Mouse (Mus musculus) liver, embryonic 15.5 days (tissue): ENCODE measurements around the gene Sf3a3. TPM values are rescaled to one million over a fixed set of nuclear protein-coding genes. Genes with fewer than 3 reads are reported as not detected.

ENCODE experiments used
- ATAC-seq: fragments of 200-750 bp; cut with Nextera tagmentation; 2 replicates; pipeline ENCODE4 v1.8.0; 2017; ENCODE audit warnings: moderate number of reproducible peaks, mild to moderate bottlenecking, moderate library complexity; ENCODE audit not compliant: insufficient read depth
- H3K27ac ChIP-seq: fragments of 300-500 bp; sonication (generic); replicated peaks from 2 replicates; pipeline ENCODE4 v1.5.1; 2015; ENCODE audit warnings: mild to moderate bottlenecking, inconsistent platforms
- H3K27me3 ChIP-seq: fragments of 300-500 bp; sonication (generic); 2 replicates; pipeline ENCODE4 v1.6.1; 2015; ENCODE audit warnings: mild to moderate bottlenecking, inconsistent platforms
- H3K36me3 ChIP-seq: fragments of 300-500 bp; sonication (generic); replicated peaks from 2 replicates; pipeline ENCODE4 v1.6.1; 2015; ENCODE audit warnings: moderate library complexity, mild to moderate bottlenecking, inconsistent platforms
- H3K4me1 ChIP-seq: fragments of 300-500 bp; sonication (generic); replicated peaks from 2 replicates; pipeline ENCODE4 v1.6.1; 2015; ENCODE audit warnings: inconsistent platforms
- H3K4me2 ChIP-seq: fragments of 300-500 bp; sonication (generic); 2 replicates; pipeline ENCODE4 v1.6.1; 2015; ENCODE audit warnings: moderate library complexity, mild to moderate bottlenecking, inconsistent platforms
- H3K4me3 ChIP-seq: fragments of 300-500 bp; sonication (generic); replicated peaks from 2 replicates; pipeline ENCODE4 v1.5.1; 2015; ENCODE audit warnings: mild to moderate bottlenecking, inconsistent platforms
- H3K9ac ChIP-seq: fragments of 300-500 bp; sonication (generic); 2 replicates; pipeline ENCODE4 v1.6.1; 2015; ENCODE audit warnings: moderate library complexity, mild to moderate bottlenecking, inconsistent platforms
- H3K9me3 ChIP-seq: fragments of 300-500 bp; sonication (generic); replicated peaks from 2 replicates; pipeline ENCODE4 v1.6.1; 2016; ENCODE audit warnings: inconsistent platforms
- WGBS: fragments of 180-500 bp; shearing (Covaris S2); methylation state at CpG from one replicate; pipeline ENCODE4 v1.1.7; 2015; ENCODE audit warnings: mixed read lengths; ENCODE audit not compliant: insufficient replicate concordance; 5-methylcytosine and 5-hydroxymethylcytosine counted together
- polyA plus RNA-seq: library from polyadenylated mRNA; unstranded; fragments of >200 nt; fragmentation: Nextera tagmentation; extraction: Ambion mirVana; gene quantifications from 2 replicates; pipeline ENCODE4 v1.2.1, GENCODE M21; 2015

Sf3a3 gene
- polyA plus RNA-seq, 1 experiment from 2014 or later, result 58.2 TPM

- 77% methylated on average over 4 of the region's 4 CpGs for WGBS
- no peak overlapping the region for H3K4me2 ChIP-seq
- no peak overlapping the region for H3K27ac ChIP-seq
- no peaks in the 10 kb centered on the region for H3K9me3 ChIP-seq
- H3K4me3 ChIP-seq, result no peak overlapping the region
- H3K36me3 ChIP-seq, result peaks cover 71% of the 10 kb centered on the region
- no peak overlapping the region for H3K9ac ChIP-seq
- ATAC-seq, result no peak
- H3K4me1 ChIP-seq, result no peaks in the 10 kb centered on the region
- no peaks in the 10 kb centered on the region for H3K27me3 ChIP-seq
Observed at GRCm38 (mm10) chr4:124683474-124683873, 31.1 kb upstream of the Sf3a3 start.

GRCm38 (mm10) chr4:124685004-124685403 is 29.6 kb upstream of the Sf3a3 start:
- H3K36me3 ChIP-seq, result peaks cover 56% of the 10 kb centered on the region
- no peaks in the 10 kb centered on the region for H3K27me3 ChIP-seq
- ATAC-seq, result no peak
- no peak overlapping the region for H3K4me2 ChIP-seq
- no peak overlapping the region for H3K4me3 ChIP-seq
- H3K9me3 ChIP-seq, result no peaks in the 10 kb centered on the region
- H3K27ac ChIP-seq, result no peak overlapping the region
- H3K9ac ChIP-seq, result no peak overlapping the region
- WGBS, result 66% methylated on average over 4 of the region's 4 CpGs
- H3K4me1 ChIP-seq, result no peaks in the 10 kb centered on the region

GRCm38 (mm10) chr4:124685453-124685852 is 29.1 kb upstream of the Sf3a3 start:
- Histone ChIP-seq H3K4me3 (no peak overlapping the region), H3K27ac (no peak overlapping the region), H3K27me3 (no peaks in the 10 kb centered on the region), H3K4me1 (no peaks in the 10 kb centered on the region; the same call in 1 of the 2 replicates), H3K36me3 (peaks cover 51% of the 10 kb centered on the region), H3K9me3 (no peaks in the 10 kb centered on the region), H3K4me2 (no peak overlapping the region), H3K9ac (no peak overlapping the region)
- 57% methylated on average over 8 of the region's 8 CpGs for WGBS
- ATAC-seq, result no peak

GRCm38 (mm10) chr4:124685897-124686402 is 28.6 kb upstream of the Sf3a3 start:
- ATAC-seq, result no peak
- H3K27ac ChIP-seq, result no peak overlapping the region

GRCm38 (mm10) chr4:124691455-124691854 is 23.1 kb upstream of the Sf3a3 start:
- Histone ChIP-seq H3K4me1 (peaks cover 43% of the 10 kb centered on the region), H3K9me3 (no peaks in the 10 kb centered on the region), H3K27ac (no peak overlapping the region), H3K27me3 (peaks cover 11% of the 10 kb centered on the region), H3K4me2 (peak overlapping the region; percentile 7; the same call in 1 of the 2 replicates), H3K4me3 (no peak overlapping the region), H3K36me3 (no peaks in the 10 kb centered on the region), H3K9ac (no peak overlapping the region)
- no peak for ATAC-seq
- WGBS, result 57% methylated on average over 8 of the region's 8 CpGs

More at GRCm38 (mm10) chr4:124685897-124686402, 28.6 kb upstream of the Sf3a3 start:
- Histone ChIP-seq H3K9ac (no peak overlapping the region), H3K4me2 (no peak overlapping the region), H3K4me1 (peaks cover 5% of the 10 kb centered on the region; the same call in 1 of the 2 replicates), H3K27me3 (no peaks in the 10 kb centered on the region), H3K4me3 (no peak overlapping the region), H3K9me3 (no peaks in the 10 kb centered on the region), H3K36me3 (peaks cover 46% of the 10 kb centered on the region)
- WGBS, result 75% methylated on average over 8 of the region's 8 CpGs

GRCm38 (mm10) chr4:124692416-124692861 is 22.1 kb upstream of the Sf3a3 start:
- ATAC-seq, result no peak
- WGBS, result 44% methylated on average over 3 of the region's 3 CpGs
- peak overlapping the region; percentile 51; the same call in 1 of the 2 replicates for H3K27ac ChIP-seq
- peak overlapping the region; percentile 79 for H3K9ac ChIP-seq
- H3K4me2 ChIP-seq, result peak overlapping the region; percentile 78
- H3K4me1 ChIP-seq, result peaks cover 43% of the 10 kb centered on the region
- H3K4me3 ChIP-seq, result peak overlapping the region; percentile 72
- no peaks in the 10 kb centered on the region for H3K9me3 ChIP-seq
- no peaks in the 10 kb centered on the region for H3K36me3 ChIP-seq
- H3K27me3 ChIP-seq, result peaks cover 11% of the 10 kb centered on the region

- H3K4me2 ChIP-seq, result peak within 1 kb of the TSS; percentile 78
- peak within 1 kb of the TSS; percentile 79 for H3K9ac ChIP-seq
- H3K9me3 ChIP-seq, result no peaks in the 10 kb centered on the region
- H3K27me3 ChIP-seq, result peaks cover 11% of the 10 kb centered on the region
- under 1% methylated on average over 43 of the region's 43 CpGs for WGBS
- ATAC-seq, result peak; percentile 96
- H3K4me3 ChIP-seq, result peak within 1 kb of the TSS; percentile 72
- peak within 1 kb of the TSS; percentile 51; the same call in 1 of the 2 replicates for H3K27ac ChIP-seq
- no peaks in the 10 kb centered on the region for H3K36me3 ChIP-seq
- H3K4me1 ChIP-seq, result peaks cover 43% of the 10 kb centered on the region
Observed at GRCm38 (mm10) chr4:124693135-124693894, 21.3 kb upstream of the Sf3a3 start, which contains the start of gene Utp11. Gene Utp11 (minus strand): TSS chr4:124693600.

- H3K27me3 ChIP-seq, result peaks cover 11% of the 10 kb centered on the region
- 77% methylated on average over 2 of the region's 2 CpGs for WGBS
Observed at GRCm38 (mm10) chr4:124694572-124694971, 20.0 kb upstream of the Sf3a3 start.

GRCm38 (mm10) chr4:124695786-124696516 is 18.6 kb upstream of the Sf3a3 start:
- H3K27me3 ChIP-seq, result peaks cover 23% of the 10 kb centered on the region
- no peak for ATAC-seq
- H3K36me3 ChIP-seq, result no peaks in the 10 kb centered on the region
- H3K9me3 ChIP-seq, result no peaks in the 10 kb centered on the region
- 6% methylated on average over 18 of the region's 18 CpGs for WGBS
- peak overlapping the region; percentile 37; the same call in 1 of the 2 replicates for H3K9ac ChIP-seq
- peak overlapping the region; percentile 24 for H3K4me3 ChIP-seq
- peaks cover 54% of the 10 kb centered on the region for H3K4me1 ChIP-seq
- peak overlapping the region; percentile 45; the same call in 1 of the 2 replicates for H3K27ac ChIP-seq
- H3K4me2 ChIP-seq, result peak overlapping the region; percentile 51

More at GRCm38 (mm10) chr4:124694572-124694971, 20.0 kb upstream of the Sf3a3 start:
- no peaks in the 10 kb centered on the region for H3K9me3 ChIP-seq
- H3K27ac ChIP-seq, result no peak overlapping the region
- no peaks in the 10 kb centered on the region for H3K36me3 ChIP-seq
- no peak overlapping the region for H3K4me2 ChIP-seq
- H3K9ac ChIP-seq, result no peak overlapping the region
- no peak for ATAC-seq
- H3K4me1 ChIP-seq, result peaks cover 45% of the 10 kb centered on the region
- H3K4me3 ChIP-seq, result no peak overlapping the region

GRCm38 (mm10) chr4:124699791-124700190 is 14.8 kb upstream of the Sf3a3 start:
- peak overlapping the region; percentile 55 for H3K27ac ChIP-seq
- H3K9ac ChIP-seq, result 0 out of 2 replicates have a peak overlapping the region, but pooled peaks have one; percentile 66
- ATAC-seq, result no peak

More at GRCm38 (mm10) chr4:124699791-124700190, 14.8 kb upstream of the Sf3a3 start:
- Histone ChIP-seq H3K4me2 (peak overlapping the region; percentile 96), H3K36me3 (no peaks in the 10 kb centered on the region), H3K27me3 (peaks cover 38% of the 10 kb centered on the region), H3K9me3 (no peaks in the 10 kb centered on the region), H3K4me1 (peaks cover 58% of the 10 kb centered on the region), H3K4me3 (peak overlapping the region; percentile 69)
- 29% methylated on average over 6 of the region's 6 CpGs for WGBS
